Mouse (Mus musculus) testis, adult 2 months (tissue): ENCODE measurements around the gene Tpcn2.

Experiments used
- CTCF ChIP-seq: fragments of 200-500 bp; IDR thresholded peaks from 2 replicates; pipeline ENCODE4 v1.5.1; 2012; ENCODE audit warnings: low read depth, mild to moderate bottlenecking, inconsistent platforms, low read length, moderate library complexity; ENCODE audit not compliant: control insufficient read depth, insufficient read depth, insufficient replicate concordance
- POLR2A ChIP-seq: fragments of 200-500 bp; IDR thresholded peaks from 2 replicates; pipeline ENCODE4 v1.6.1; 2012; ENCODE audit warnings: low read depth, mild to moderate bottlenecking, inconsistent platforms, low read length, moderate library complexity; ENCODE audit not compliant: control insufficient read depth

GRCm38 (mm10) chr7:145155666-145156065 lies 128.1 kb downstream of the Tpcn2 start:
- TF ChIP-seq CTCF (no peak), POLR2A (no peak)
